Comparison of ENCODE assay signal across 21 mouse cellular contexts in genomic region chr14:73423542-73423941, GRCm38 (mm10). TPM values are rescaled to one million over a fixed set of nuclear protein-coding genes. Genes with fewer than 3 reads are reported as not detected.
DNase-seq lines count a peak whose midpoint lies in the region; ATAC-seq lines count a peak whose summit lies in the region.
"Had no signal": no experiment of that assay in that cellular context is flagged by ENCODE, and none has a peak within 500 bp of the region (broad histone marks: within the 10 kb centered on the region; RNA-seq: fewer than 3 reads in every experiment).

No protein-coding gene starts in this region.

- no peaks in the 10 kb centered on the region for H3K9me3 ChIP-seq in embryonic facial prominence, embryonic 14.5 days (ENCODE audit: control insufficient read depth, low read length)
- H3K9me3 ChIP-seq in embryonic facial prominence, embryonic 10.5 days = 0 out of 2 replicates have a peak, but pooled peaks cover 4% of the 10 kb centered on the region
- H3K9me3 ChIP-seq in kidney, embryonic 14.5 days (ENCODE audit: control insufficient read depth, low read length) = no peaks in the 10 kb centered on the region
- no peaks in the 10 kb centered on the region for H3K9me3 ChIP-seq in limb, embryonic 11.5 days (ENCODE audit: control insufficient read depth, low read length)
- no peaks in the 10 kb centered on the region for H3K9me3 ChIP-seq in limb, embryonic 10.5 days (replicated peaks)
- H3K9me3 ChIP-seq: embryonic facial prominence, embryonic 15.5 days; heart, embryonic 10.5 days had no signal

- H3K4me1 ChIP-seq in embryonic facial prominence, embryonic 14.5 days (ENCODE audit: control insufficient read depth, insufficient read depth, low read length) = no peaks in the 10 kb centered on the region
- H3K4me1 ChIP-seq in embryonic facial prominence, embryonic 10.5 days = peaks cover 10% of the 10 kb centered on the region; the same call in 1 of the 2 replicates
- no peaks in the 10 kb centered on the region for H3K4me1 ChIP-seq in kidney, embryonic 14.5 days (ENCODE audit: control insufficient read depth, insufficient read depth, low read length)
- peaks cover 9% of the 10 kb centered on the region for H3K4me1 ChIP-seq in limb, embryonic 11.5 days (ENCODE audit: control insufficient read depth, insufficient read depth, low read length)
- H3K4me1 ChIP-seq in limb, embryonic 10.5 days = peaks cover 33% of the 10 kb centered on the region
- H3K4me1 ChIP-seq: embryonic facial prominence, embryonic 15.5 days; heart, embryonic 10.5 days had no signal

- no peaks in the 10 kb centered on the region for H3K27me3 ChIP-seq in embryonic facial prominence, embryonic 14.5 days (replicated peaks; ENCODE audit: control insufficient read depth, insufficient read depth, low read length)
- no peaks in the 10 kb centered on the region for H3K27me3 ChIP-seq in embryonic facial prominence, embryonic 10.5 days (replicated peaks; ENCODE audit: low read depth, poor library complexity, severe bottlenecking)
- H3K27me3 ChIP-seq in kidney, embryonic 14.5 days (ENCODE audit: control insufficient read depth, insufficient read depth, low read length) = no peaks in the 10 kb centered on the region
- H3K27me3 ChIP-seq in limb, embryonic 11.5 days (ENCODE audit: control insufficient read depth, insufficient read depth, low read length) = no peaks in the 10 kb centered on the region
- no peaks in the 10 kb centered on the region for H3K27me3 ChIP-seq in limb, embryonic 10.5 days (ENCODE audit: low read depth, poor library complexity, severe bottlenecking)
- H3K27me3 ChIP-seq: embryonic facial prominence, embryonic 15.5 days; hindbrain, embryonic 12.5 days had no signal

- ATAC-seq in embryonic facial prominence, embryonic 14.5 days (ENCODE audit: low read depth) = peak; percentile 53
- peak; percentile 50; the same call in 1 of the 2 replicates for ATAC-seq in kidney, embryonic 14.5 days (ENCODE audit: low FRiP score, low TSS enrichment)
- ATAC-seq in limb, embryonic 11.5 days (ENCODE audit: insufficient number of reproducible peaks, low FRiP score, low TSS enrichment, low read depth) = peak; percentile 53; the same call in 1 of the 2 replicates
- ATAC-seq in granulocyte monocyte progenitor cell, adult 5-6 weeks (replicated peaks; ENCODE audit: poor library complexity, severe bottlenecking) = no peak
- ATAC-seq: forebrain, embryonic 14.5 days; hindbrain, embryonic 16.5 days had no signal

- H3K27ac ChIP-seq in embryonic facial prominence, embryonic 14.5 days (replicated peaks; ENCODE audit: low read depth, low read length) = no peak overlapping the region
- no peak overlapping the region for H3K27ac ChIP-seq in embryonic facial prominence, embryonic 10.5 days (replicated peaks)
- no peak overlapping the region for H3K27ac ChIP-seq in kidney, embryonic 14.5 days (ENCODE audit: low read depth, low read length)
- H3K27ac ChIP-seq in limb, embryonic 11.5 days (replicated peaks; ENCODE audit: low read depth, low read length) = no peak overlapping the region
- no peak overlapping the region for H3K27ac ChIP-seq in limb, embryonic 10.5 days
- H3K27ac ChIP-seq: embryonic facial prominence, embryonic 15.5 days; forebrain, embryonic 10.5 days; heart, embryonic 10.5 days; hindbrain, embryonic 12.5 days had no signal

- DNase-seq in embryonic facial prominence, embryonic 14.5 days (ENCODE audit: low spot score) = no peak
- no peak for DNase-seq in embryonic facial prominence, embryonic 10.5 days (ENCODE audit: low spot score)
- no peak for DNase-seq in kidney, adult 18-20 months
- DNase-seq in limb, embryonic 11.5 days (ENCODE audit: low spot score) = no peak
- DNase-seq in limb, embryonic 10.5 days (ENCODE audit: low spot score) = no peak
- no peak for DNase-seq in testis, postnatal 14 days (ENCODE audit: low spot score)
- DNase-seq: adrenal gland, postnatal 10 days; cerebellum, adult 11 months; cerebellum, postnatal 36 days; gastrocnemius, postnatal 14 days; heart, postnatal 10 days; heart, postnatal 4 days had no signal

- no peaks in the 10 kb centered on the region for H3K36me3 ChIP-seq in embryonic facial prominence, embryonic 14.5 days (ENCODE audit: control insufficient read depth, insufficient read depth, low read length)
- no peaks in the 10 kb centered on the region for H3K36me3 ChIP-seq in embryonic facial prominence, embryonic 10.5 days (replicated peaks)
- no peaks in the 10 kb centered on the region for H3K36me3 ChIP-seq in kidney, embryonic 14.5 days (ENCODE audit: control insufficient read depth, insufficient read depth, low read length)
- no peaks in the 10 kb centered on the region for H3K36me3 ChIP-seq in limb, embryonic 11.5 days (ENCODE audit: control insufficient read depth, insufficient read depth, low read length)
- no peaks in the 10 kb centered on the region for H3K36me3 ChIP-seq in limb, embryonic 10.5 days
- H3K36me3 ChIP-seq: embryonic facial prominence, embryonic 15.5 days; forebrain, embryonic 10.5 days; heart, embryonic 10.5 days; hindbrain, embryonic 12.5 days had no signal

- H3K4me3 ChIP-seq in embryonic facial prominence, embryonic 14.5 days (ENCODE audit: low read depth, low read length) = no peak overlapping the region
- H3K4me3 ChIP-seq in embryonic facial prominence, embryonic 10.5 days = no peak overlapping the region
- no peak overlapping the region for H3K4me3 ChIP-seq in kidney, embryonic 14.5 days (ENCODE audit: low read length)
- no peak overlapping the region for H3K4me3 ChIP-seq in limb, embryonic 11.5 days (ENCODE audit: low read depth, low read length)
- H3K4me3 ChIP-seq in limb, embryonic 10.5 days = no peak overlapping the region
- H3K4me3 ChIP-seq: embryonic facial prominence, embryonic 15.5 days; erythroblast, embryonic 14.5 days; forebrain, embryonic 10.5 days; heart, embryonic 10.5 days; hindbrain, embryonic 12.5 days had no signal

- H3K9ac ChIP-seq in embryonic facial prominence, embryonic 14.5 days (ENCODE audit: low read depth, low read length) = no peak overlapping the region
- no peak overlapping the region for H3K9ac ChIP-seq in kidney, embryonic 14.5 days (ENCODE audit: low read depth, low read length)
- H3K9ac ChIP-seq in limb, embryonic 11.5 days (ENCODE audit: low read length) = no peak overlapping the region
- H3K9ac ChIP-seq: embryonic facial prominence, embryonic 15.5 days; hindbrain, embryonic 12.5 days had no signal

- H3K4me2 ChIP-seq in embryonic facial prominence, embryonic 14.5 days (ENCODE audit: low read depth, low read length) = no peak overlapping the region
- H3K4me2 ChIP-seq in kidney, embryonic 14.5 days (replicated peaks; ENCODE audit: low read depth, low read length) = no peak overlapping the region
- no peak overlapping the region for H3K4me2 ChIP-seq in limb, embryonic 11.5 days (ENCODE audit: low read depth, severe bottlenecking)
- H3K4me2 ChIP-seq: embryonic facial prominence, embryonic 15.5 days; hindbrain, embryonic 12.5 days had no signal

RNA-seq across cellular contexts. Expression of gene Itm2b, which starts 38.5 kb away (rescaled TPM):
- polyA plus RNA-seq in embryonic facial prominence, embryonic 14.5 days (2014; fragmentation: Nextera tagmentation; extraction: Ambion mirVana) = 936 and 968 TPM in 2 replicates
- polyA plus RNA-seq in embryonic facial prominence, embryonic 10.5 days (2016; fragmentation: Nextera tagmentation; extraction: Ambion mirVana) = 197 and 226 TPM in 2 replicates
- 796 and 844 TPM in 2 replicates for polyA plus RNA-seq in kidney, embryonic 14.5 days (2014; fragmentation: Nextera tagmentation; extraction: Ambion mirVana)
- polyA plus RNA-seq in limb, embryonic 11.5 days (2014; fragmentation: Nextera tagmentation; extraction: Ambion mirVana) = 335 and 352 TPM in 2 replicates
- polyA plus RNA-seq in limb, embryonic 10.5 days (2016; fragmentation: Nextera tagmentation; extraction: Ambion mirVana) = 219 and 269 TPM in 2 replicates
- total RNA-seq in granulocyte monocyte progenitor cell, adult 5-6 weeks (2014; fragmentation: Nextera tagmentation) = 834 and 975 TPM in 2 replicates
- 1,023 and 1,048 TPM in 2 replicates for total RNA-seq in granulocyte monocyte progenitor cell, adult 5-6 weeks (2017)
